Mouse (Mus musculus): ENCODE results near the gene Xxylt1. TPM values are rescaled to one million over a fixed set of nuclear protein-coding genes. Genes with fewer than 3 reads are reported as not detected.

The Xxylt1 gene
- polyA plus RNA-seq, 1 experiment, result 12.5 TPM

- H3K4me1 ChIP-seq (ENCODE audit: control insufficient read depth, insufficient read depth, low read length), result peaks cover 15% of the 10 kb centered on the region
- no peak overlapping the region for H3K4me3 ChIP-seq (ENCODE audit: insufficient read depth, low read length)
- no peak for TF ChIP-seq CTCF (IDR thresholded peaks at IDR 0.05; ENCODE audit: low read depth, low read length)
- TF ChIP-seq POLR2A (IDR thresholded peaks at IDR 0.05; ENCODE audit: borderline replicate concordance, low read depth, low read length), result no peak
- H3K27ac ChIP-seq (ENCODE audit: insufficient read depth, low read depth, low read length), result no peak overlapping the region
These were observed 97.1 kb downstream of the Xxylt1 start for GRCm38 (mm10) chr16:30984101-30984500.

GRCm38 (mm10) chr16:30983699-30984098 lies 97.5 kb downstream of the Xxylt1 start:
- TF ChIP-seq CTCF (IDR thresholded peaks at IDR 0.05; ENCODE audit: low read depth, low read length) (no peak), POLR2A (IDR thresholded peaks at IDR 0.05; ENCODE audit: borderline replicate concordance, low read depth, low read length) (no peak)
- H3K4me3 ChIP-seq (ENCODE audit: insufficient read depth, low read length), result no peak overlapping the region
- H3K27ac ChIP-seq (ENCODE audit: insufficient read depth, low read depth, low read length), result no peak overlapping the region
- peaks cover 15% of the 10 kb centered on the region for H3K4me1 ChIP-seq (ENCODE audit: control insufficient read depth, insufficient read depth, low read length)

- Histone ChIP-seq H3K27ac (ENCODE audit: insufficient read depth, low read depth, low read length) (no peak overlapping the region), H3K4me1 (ENCODE audit: control insufficient read depth, insufficient read depth, low read length) (peaks cover 15% of the 10 kb centered on the region), H3K4me3 (ENCODE audit: insufficient read depth, low read length) (no peak overlapping the region)
- TF ChIP-seq CTCF (IDR thresholded peaks at IDR 0.05; ENCODE audit: low read depth, low read length) (no peak), POLR2A (IDR thresholded peaks at IDR 0.05; ENCODE audit: borderline replicate concordance, low read depth, low read length) (no peak)
These were observed 98.0 kb downstream of the Xxylt1 start for GRCm38 (mm10) chr16:30983281-30983680.

GRCm38 (mm10) chr16:30981345-30981744 lies 99.9 kb downstream of the Xxylt1 start:
- peaks cover 19% of the 10 kb centered on the region for H3K4me1 ChIP-seq (ENCODE audit: control insufficient read depth, insufficient read depth, low read length)
- TF ChIP-seq POLR2A (IDR thresholded peaks at IDR 0.05; ENCODE audit: borderline replicate concordance, low read depth, low read length) (no peak), CTCF (IDR thresholded peaks at IDR 0.05; ENCODE audit: low read depth, low read length) (no peak)
- no peak overlapping the region for H3K27ac ChIP-seq (ENCODE audit: insufficient read depth, low read depth, low read length)
- H3K4me3 ChIP-seq (ENCODE audit: insufficient read depth, low read length), result no peak overlapping the region

GRCm38 (mm10) chr16:30979905-30980304 lies 101.3 kb downstream of the Xxylt1 start:
- peaks cover 31% of the 10 kb centered on the region for H3K4me1 ChIP-seq (ENCODE audit: control insufficient read depth, insufficient read depth, low read length)
- TF ChIP-seq POLR2A (IDR thresholded peaks at IDR 0.05; ENCODE audit: borderline replicate concordance, low read depth, low read length) (no peak), CTCF (IDR thresholded peaks at IDR 0.05; ENCODE audit: low read depth, low read length) (no peak)
- no peak overlapping the region for H3K27ac ChIP-seq (ENCODE audit: insufficient read depth, low read depth, low read length)
- no peak overlapping the region for H3K4me3 ChIP-seq (ENCODE audit: insufficient read depth, low read length)

- Histone ChIP-seq H3K4me1 (ENCODE audit: control insufficient read depth, insufficient read depth, low read length) (peaks cover 34% of the 10 kb centered on the region), H3K4me3 (ENCODE audit: insufficient read depth, low read length) (no peak overlapping the region), H3K27ac (ENCODE audit: insufficient read depth, low read depth, low read length) (no peak overlapping the region)
- TF ChIP-seq CTCF (IDR thresholded peaks at IDR 0.05; ENCODE audit: low read depth, low read length) (no peak), POLR2A (IDR thresholded peaks at IDR 0.05; ENCODE audit: borderline replicate concordance, low read depth, low read length) (no peak)
These were observed 103.5 kb downstream of the Xxylt1 start for GRCm38 (mm10) chr16:30977728-30978127.

GRCm38 (mm10) chr16:30977186-30977585 lies 104.0 kb downstream of the Xxylt1 start:
- TF ChIP-seq POLR2A (IDR thresholded peaks at IDR 0.05; ENCODE audit: borderline replicate concordance, low read depth, low read length) (no peak), CTCF (IDR thresholded peaks at IDR 0.05; ENCODE audit: low read depth, low read length) (peak; percentile 60)
- Histone ChIP-seq H3K27ac (ENCODE audit: insufficient read depth, low read depth, low read length) (no peak overlapping the region), H3K4me1 (ENCODE audit: control insufficient read depth, insufficient read depth, low read length) (peaks cover 39% of the 10 kb centered on the region), H3K4me3 (ENCODE audit: insufficient read depth, low read length) (no peak overlapping the region)

GRCm38 (mm10) chr16:30974549-30974948 lies 106.7 kb downstream of the Xxylt1 start:
- Histone ChIP-seq H3K27ac (ENCODE audit: insufficient read depth, low read depth, low read length) (peak overlapping the region; percentile 59), H3K4me1 (ENCODE audit: control insufficient read depth, insufficient read depth, low read length) (peaks cover 61% of the 10 kb centered on the region)

GRCm38 (mm10) chr16:30973416-30973815 lies 107.8 kb downstream of the Xxylt1 start:
- Histone ChIP-seq H3K4me3 (ENCODE audit: insufficient read depth, low read length) (no peak overlapping the region), H3K4me1 (ENCODE audit: control insufficient read depth, insufficient read depth, low read length) (peaks cover 73% of the 10 kb centered on the region), H3K27ac (ENCODE audit: insufficient read depth, low read depth, low read length) (no peak overlapping the region)
- no peak for TF ChIP-seq CTCF (IDR thresholded peaks at IDR 0.05; ENCODE audit: low read depth, low read length)
- no peak for TF ChIP-seq POLR2A (IDR thresholded peaks at IDR 0.05; ENCODE audit: borderline replicate concordance, low read depth, low read length)

More at GRCm38 (mm10) chr16:30974549-30974948, 106.7 kb downstream of the Xxylt1 start:
- no peak overlapping the region for H3K4me3 ChIP-seq (ENCODE audit: insufficient read depth, low read length)
- TF ChIP-seq POLR2A (IDR thresholded peaks at IDR 0.05; ENCODE audit: borderline replicate concordance, low read depth, low read length) (no peak), CTCF (IDR thresholded peaks at IDR 0.05; ENCODE audit: low read depth, low read length) (no peak)

GRCm38 (mm10) chr16:30971950-30972541 lies 109.2 kb downstream of the Xxylt1 start:
- Histone ChIP-seq H3K4me1 (ENCODE audit: control insufficient read depth, insufficient read depth, low read length) (peaks cover 84% of the 10 kb centered on the region), H3K27ac (ENCODE audit: insufficient read depth, low read depth, low read length) (peak overlapping the region; percentile 83), H3K4me3 (ENCODE audit: insufficient read depth, low read length) (no peak overlapping the region)
- TF ChIP-seq POLR2A (IDR thresholded peaks at IDR 0.05; ENCODE audit: borderline replicate concordance, low read depth, low read length) (no peak), CTCF (IDR thresholded peaks at IDR 0.05; ENCODE audit: low read depth, low read length) (no peak)
